Mouse (Mus musculus): ENCODE data around the gene Mpg.
A peak's percentile ranks its signal among the peaks of the same experiment; 100 is the strongest.

Mpg gene

DNA sequence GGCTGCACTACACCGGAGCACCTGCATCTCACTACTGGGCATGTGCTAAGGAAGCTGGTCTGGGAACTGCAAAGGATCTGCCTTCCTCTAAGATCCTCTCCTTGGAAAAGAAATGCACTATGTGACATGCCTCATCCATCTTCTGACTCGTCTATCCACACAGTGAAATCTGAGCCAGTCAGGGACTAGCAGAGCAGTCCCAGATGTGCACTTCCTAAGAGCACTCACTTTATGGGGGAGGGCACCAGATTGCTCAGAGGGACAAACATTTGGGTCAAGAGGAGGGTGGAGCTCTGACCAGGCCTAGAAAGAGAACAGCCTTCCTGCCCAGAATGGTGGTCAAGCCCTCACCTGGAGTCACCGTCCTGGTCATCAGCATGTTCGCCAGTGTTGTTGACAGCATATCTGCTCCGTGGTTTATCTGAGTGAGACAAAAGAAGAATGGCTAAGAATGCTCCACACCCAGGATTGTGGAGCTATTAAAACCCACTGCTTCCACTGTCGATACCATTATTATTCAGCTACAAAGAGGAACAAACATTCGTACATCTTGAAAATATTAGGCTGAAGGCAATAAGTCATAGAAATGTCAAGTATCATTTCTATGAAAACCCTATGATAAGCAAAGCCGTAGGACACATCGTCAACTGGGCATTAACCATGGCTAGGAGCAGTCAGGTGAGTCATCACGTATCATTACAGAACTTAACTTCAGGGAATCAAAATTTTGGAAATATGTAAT, 36.5 kb downstream of the Mpg start:
- DNase-seq (ENCODE audit: low read depth, low spot score): no peak

GRCm38 (mm10) chr11:32265117-32265738, 38.9 kb downstream of the Mpg start:
- peak; percentile 7 for DNase-seq (ENCODE audit: low read depth, low spot score)

DNA sequence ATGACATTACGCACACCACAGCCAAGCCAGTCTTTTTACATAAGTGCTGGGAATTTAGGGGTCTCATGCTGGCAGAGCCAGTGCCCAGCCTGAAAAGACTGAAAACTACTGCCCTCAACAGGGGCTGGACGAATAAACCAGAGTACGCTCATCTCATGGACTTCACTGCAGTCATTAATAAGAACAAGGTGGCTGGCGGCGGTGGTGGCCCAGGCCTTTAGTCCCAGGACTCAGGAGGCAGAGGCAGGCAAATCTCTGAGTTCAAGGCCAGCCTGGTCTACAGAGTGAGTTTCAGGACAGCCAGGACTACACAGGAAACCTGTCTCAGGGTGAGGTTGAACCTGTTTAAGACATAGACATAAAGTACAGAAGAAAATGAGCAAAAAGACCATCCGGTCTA, 39.9 kb downstream of the Mpg start:
- no peak for DNase-seq (ENCODE audit: low read depth, low spot score)

DNA sequence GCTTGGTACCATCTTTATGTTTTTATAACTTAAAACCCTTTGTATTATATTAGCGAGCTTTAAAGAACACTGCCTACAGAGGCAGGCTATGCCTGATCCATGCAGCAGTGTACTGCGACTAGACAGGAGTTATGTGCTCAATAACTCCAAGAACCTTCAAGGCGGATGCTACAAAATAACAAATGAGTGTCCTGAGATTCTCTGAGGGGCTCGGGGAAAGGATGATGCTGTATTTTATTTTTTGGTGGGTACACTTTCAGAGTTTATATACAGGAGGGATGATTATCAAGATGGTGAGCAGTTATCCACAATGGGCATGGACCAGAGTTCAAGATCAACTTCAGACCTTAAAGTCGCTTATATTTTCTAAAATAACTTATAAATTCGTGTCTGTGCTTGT, 40.5 kb downstream of the Mpg start:
- peak; percentile 13 for DNase-seq (ENCODE audit: low read depth, low spot score)

DNA sequence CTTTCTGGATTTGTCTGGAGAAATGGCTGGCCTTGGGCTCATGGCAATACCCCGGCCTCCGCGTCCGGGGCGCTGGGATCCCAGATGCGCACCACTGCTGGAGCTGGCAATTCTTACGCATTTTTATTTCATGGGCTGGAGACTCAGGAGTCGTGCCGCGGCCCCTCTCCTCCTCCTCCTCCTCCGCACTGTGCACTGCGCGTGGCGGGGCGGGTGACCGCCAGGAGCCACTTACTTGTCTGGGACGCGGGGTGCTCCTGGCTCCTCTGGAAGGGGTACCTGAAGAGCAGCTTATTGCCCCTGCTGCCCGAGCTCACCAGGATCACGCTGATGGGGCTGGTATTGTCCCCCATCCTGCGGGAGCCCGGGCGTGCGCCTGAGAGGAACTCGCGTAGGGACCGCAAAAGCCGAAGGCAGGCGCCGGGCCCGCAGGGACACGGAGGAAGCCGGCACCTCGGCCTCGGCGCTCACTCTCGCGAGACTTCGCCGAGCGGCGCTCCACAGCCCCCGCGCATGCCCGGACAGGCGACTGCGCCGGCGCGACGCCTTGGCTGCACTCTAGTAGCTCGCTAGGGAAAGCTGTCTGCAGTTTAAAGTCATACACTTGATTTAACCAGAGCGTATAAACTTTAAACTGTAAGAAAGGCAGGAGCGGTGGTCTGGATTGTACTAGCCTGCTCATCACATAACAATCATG, 41.0 kb downstream of the Mpg start, which contains the start of gene Nprl3:
Gene Nprl3 (minus strand): TSS at position 520 of the 697 bp plus-strand sequence.
- DNase-seq (ENCODE audit: low read depth, low spot score): peak; percentile 98

- no peak for DNase-seq (ENCODE audit: low read depth, low spot score)
Measured at GRCm38 (mm10) chr11:32267964-32268363, 41.7 kb downstream of the Mpg start.

- no peak for DNase-seq (ENCODE audit: low read depth, low spot score)
Measured at GRCm38 (mm10) chr11:32268952-32269351, 42.6 kb downstream of the Mpg start.

DNA sequence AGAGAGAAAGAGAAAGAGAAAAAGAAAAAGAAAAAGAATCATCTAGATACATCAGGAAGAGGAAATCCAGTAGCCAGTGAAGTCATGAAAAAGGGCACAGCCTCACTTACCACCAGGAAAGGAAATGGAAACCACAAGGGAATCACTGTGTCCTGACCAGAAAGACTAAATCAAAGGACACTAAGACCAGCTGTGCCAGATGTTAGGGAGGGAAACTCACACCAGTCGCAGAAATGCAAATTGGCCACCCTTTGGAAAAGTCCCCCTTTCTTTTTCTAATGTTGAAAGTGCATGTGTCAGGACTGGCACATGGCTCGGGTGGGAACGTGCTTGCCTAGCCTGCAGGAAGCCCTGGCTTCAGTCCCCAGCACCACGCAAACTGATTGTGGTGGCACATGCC, 44.9 kb downstream of the Mpg start:
- DNase-seq (ENCODE audit: low read depth, low spot score): no peak

GRCm38 (mm10) chr11:32276347-32276746, 50.0 kb downstream of the Mpg start, which contains the start of gene Hba-x:
Hba-x (plus strand) TSS chr11:32276400.
- no peak for DNase-seq (ENCODE audit: low read depth, low spot score)

DNA sequence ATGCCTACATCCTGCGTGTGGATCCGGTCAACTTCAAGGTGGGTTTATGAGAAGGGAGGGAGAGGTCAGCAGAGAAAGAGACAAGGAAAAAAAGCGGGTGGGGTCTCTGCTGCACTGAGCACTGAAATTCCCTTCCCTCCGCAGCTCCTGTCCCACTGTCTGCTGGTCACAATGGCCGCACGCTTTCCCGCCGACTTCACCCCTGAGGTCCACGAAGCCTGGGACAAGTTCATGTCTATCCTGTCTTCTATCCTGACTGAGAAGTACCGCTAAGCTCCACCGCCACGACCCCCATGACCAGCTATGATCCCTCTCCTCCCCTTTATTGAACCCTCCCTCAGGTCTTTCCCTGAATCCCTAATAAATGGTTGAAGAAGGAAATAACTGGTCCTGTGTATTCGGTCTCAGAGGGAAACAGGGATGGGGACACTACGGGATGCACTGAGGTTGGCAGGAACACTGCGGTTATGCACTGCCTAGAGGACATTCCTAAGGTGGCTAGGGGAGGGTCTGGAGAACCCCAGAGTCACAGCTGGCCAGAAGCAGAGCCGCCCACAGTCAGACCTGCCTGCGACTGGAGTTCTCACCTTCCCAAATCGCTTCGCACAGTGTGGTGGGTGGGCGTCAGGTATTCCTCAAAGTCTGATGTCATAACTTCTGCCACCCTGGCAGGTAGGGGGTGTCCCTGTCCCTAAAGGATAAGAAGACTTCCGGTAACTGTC, 51.6 kb downstream of the Mpg start:
- DNase-seq (ENCODE audit: low read depth, low spot score): no peak

GRCm38 (mm10) chr11:32278458-32278957, 52.2 kb downstream of the Mpg start:
- no peak for DNase-seq (ENCODE audit: low read depth, low spot score)

GRCm38 (mm10) chr11:32280646-32281045, 54.3 kb downstream of the Mpg start:
- DNase-seq (ENCODE audit: low read depth, low spot score): no peak

DNA sequence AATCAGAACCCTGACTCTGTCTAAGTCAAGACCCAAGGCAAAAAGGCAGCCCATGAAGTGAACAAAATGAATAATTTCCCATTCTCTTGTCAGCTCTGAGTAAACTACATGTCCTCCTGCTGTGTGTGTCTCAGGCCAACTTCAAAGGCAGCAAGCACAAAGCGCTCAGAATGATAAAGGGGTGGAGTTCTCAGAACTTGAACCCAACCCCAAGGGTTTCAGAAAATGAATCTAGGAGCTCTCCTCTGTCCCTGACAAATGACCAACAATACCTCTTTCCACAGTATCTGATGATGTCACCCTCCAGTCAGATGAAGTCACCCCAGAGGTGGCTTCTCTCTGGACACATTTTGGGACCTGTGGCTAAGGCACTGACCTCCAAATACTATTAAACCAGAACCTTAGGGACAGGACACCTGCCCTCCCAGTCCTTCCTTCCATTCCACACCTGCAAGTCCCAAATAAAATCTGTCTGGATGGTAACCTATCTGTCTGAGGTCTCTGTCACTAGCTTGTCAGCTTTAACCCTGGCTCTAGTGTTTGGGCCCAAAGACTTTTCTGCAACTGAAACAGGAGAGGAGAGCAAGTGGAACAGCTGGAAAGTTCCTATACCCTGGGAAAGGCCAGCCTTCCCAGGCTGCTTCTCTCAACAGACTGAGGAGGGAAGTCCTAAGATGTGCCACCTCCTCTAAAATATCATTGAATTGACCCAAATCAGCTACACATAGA, 55.3 kb downstream of the Mpg start:
- no peak for DNase-seq (ENCODE audit: low read depth, low spot score)
